Mouse (Mus musculus) left cerebral cortex, postnatal 36 days (tissue): ENCODE results near the gene Srsf6. TPM values are rescaled to one million over a fixed set of nuclear protein-coding genes. Genes with fewer than 3 reads are reported as not detected.

Experiments
- DNase-seq, 2 experiments: peaks; one replicate each; pipeline ENCODE4 v3.0.0; 2021 to 2022; ENCODE audit warnings: low spot score in 2 of 2, mixed read lengths in 1 of 2
- intact Hi-C: fragments of 180-260 bp; cut with DNase I; formaldehyde crosslinking; loops from one replicate; pipeline ENCODE4 v1.15.1; 2025
- total RNA-seq, 2 experiments: library from RNA; stranded (reverse); gene quantifications; 2 replicates each; pipeline ENCODE4 v1.2.3; 2021

Gene Srsf6
- total RNA-seq, 2 experiments from 2014 or later: 69.7 to 123 TPM

GRCm38 (mm10) chr2:162973637-162974036, 42.3 kb downstream of the Srsf6 start:
- no peak for DNase-seq

GRCm38 (mm10) chr2:162975157-162975775, 43.9 kb downstream of the Srsf6 start:
- DNase-seq: no peak
- intact Hi-C loops: no loop called here

More at GRCm38 (mm10) chr2:162973637-162974036, 42.3 kb downstream of the Srsf6 start:
- intact Hi-C loops: no loop called here

DNA sequence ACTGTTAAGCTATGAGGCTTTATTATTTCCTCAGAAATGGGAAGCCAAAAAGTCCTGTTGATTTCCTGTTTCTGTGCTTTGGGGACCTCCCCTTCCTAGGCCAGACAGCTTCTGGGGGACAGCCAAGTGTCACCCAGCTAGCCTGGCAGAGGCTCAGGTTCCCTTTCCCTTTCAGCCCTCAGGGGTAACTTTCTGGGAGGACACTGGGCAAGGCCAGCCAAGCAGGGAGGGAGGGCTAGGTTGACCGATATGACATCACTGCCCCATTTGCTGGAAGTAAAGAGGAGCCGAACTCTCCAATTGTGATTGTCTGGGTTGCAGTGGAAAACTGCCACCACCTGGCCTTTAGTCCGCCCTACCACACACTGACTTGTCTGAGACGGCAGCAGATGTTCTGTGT, 44.7 kb downstream of the Srsf6 start:
- intact Hi-C loops: no loop called here
- DNase-seq: no peak

DNA sequence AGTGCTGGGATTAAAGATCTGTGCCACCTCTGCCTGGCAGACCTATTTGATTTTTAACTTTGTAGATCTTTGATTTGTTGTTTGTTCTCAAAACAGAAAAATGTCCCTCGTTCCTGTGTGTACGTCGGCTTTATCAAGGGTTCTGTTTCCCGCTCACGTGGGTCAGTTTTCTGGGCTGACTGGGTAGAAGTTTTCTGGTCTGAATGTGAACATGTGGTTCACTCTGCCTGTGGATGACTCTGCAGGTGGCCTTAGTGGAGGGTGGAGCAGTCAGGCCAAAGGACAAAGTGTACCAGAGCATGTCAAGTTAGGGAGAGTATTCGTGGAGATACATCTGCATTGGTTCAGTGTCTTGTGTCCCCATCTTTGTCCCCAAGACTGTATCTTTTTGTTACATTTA, 53.1 kb downstream of the Srsf6 start:
- intact Hi-C loops: no loop called here
- no peak for DNase-seq

GRCm38 (mm10) chr2:162985923-162986322, 54.6 kb downstream of the Srsf6 start:
- intact Hi-C loops: no loop called here
- DNase-seq: no peak

Other genes starting within 250 kb of the Srsf6 start
- 10 to 100 TPM; 11.4 to 21.7 TPM for gene L3mbtl1, start 11.9 kb downstream of the Srsf6 start, total RNA-seq
- under 1 TPM; 0.57 to 0.79 TPM for gene Sgk2, start 55.8 kb downstream of the Srsf6 start, total RNA-seq
- gene Ift52, start 85.8 kb downstream of the Srsf6 start, total RNA-seq: 10 to 100 TPM; 30.2 to 36.1 TPM
- gene Mybl2, start 123.2 kb downstream of the Srsf6 start, total RNA-seq: 1 to 10 TPM; 1.2 to 4.5 TPM
- not detected for gene Gtsf1l, start 156.3 kb downstream of the Srsf6 start, total RNA-seq